Mouse (Mus musculus) ES-Bruce4 (cell line): ENCODE measurements around the gene Il22ra2. TPM values are rescaled to one million over a fixed set of nuclear protein-coding genes. Genes with fewer than 3 reads are reported as not detected.

Source experiments
- H3K27ac ChIP-seq: 2 replicates; pipeline ENCODE4 v1.5.1; 2012; ENCODE audit warnings: low read length, inconsistent platforms; ENCODE audit not compliant: insufficient read depth
- H3K27me3 ChIP-seq: 2 replicates; pipeline ENCODE4 v1.6.1; 2012; ENCODE audit warnings: mild to moderate bottlenecking, low read length, inconsistent platforms; ENCODE audit not compliant: control insufficient read depth, poor library complexity, insufficient read depth, severe bottlenecking
- H3K36me3 ChIP-seq: 2 replicates; pipeline ENCODE4 v1.6.1; 2012; ENCODE audit warnings: inconsistent platforms, mild to moderate bottlenecking, low read length, moderate library complexity; ENCODE audit not compliant: control insufficient read depth, poor library complexity, insufficient read depth, severe bottlenecking
- H3K4me1 ChIP-seq: one replicate; pipeline ENCODE4 v1.8.1; 2011; ENCODE audit warnings: low read length; ENCODE audit not compliant: control insufficient read depth, insufficient read depth
- H3K4me3 ChIP-seq: 2 replicates; pipeline ENCODE4 v1.5.1; 2011; ENCODE audit warnings: low read depth, mild to moderate bottlenecking, low read length
- H3K9ac ChIP-seq: 2 replicates; pipeline ENCODE4 v1.6.1; 2012; ENCODE audit warnings: low read depth, mild to moderate bottlenecking, inconsistent platforms; ENCODE audit not compliant: poor library complexity, severe bottlenecking
- H3K9me3 ChIP-seq: replicated peaks from 2 replicates; pipeline ENCODE4 v1.6.1; 2012; ENCODE audit warnings: mild to moderate bottlenecking, low read length, inconsistent platforms; ENCODE audit not compliant: control insufficient read depth, poor library complexity, insufficient read depth, severe bottlenecking
- CTCF ChIP-seq: IDR thresholded peaks from one replicate; pipeline ENCODE4 v1.8.1; 2011; ENCODE audit warnings: low read depth, low read length
- EP300 ChIP-seq: IDR thresholded peaks from 2 replicates; pipeline ENCODE4 v1.6.1; 2011; ENCODE audit warnings: low read depth, low read length; ENCODE audit not compliant: insufficient read depth
- POLR2A ChIP-seq: IDR thresholded peaks from one replicate; pipeline ENCODE4 v1.8.1; 2011; ENCODE audit warnings: low read length; ENCODE audit not compliant: insufficient read depth
- polyA plus RNA-seq: library from polyadenylated mRNA; stranded (reverse); fragments of >200 nt; gene quantifications from 2 replicates; pipeline ENCODE4 v1.2.4, GENCODE M21; 2011; ENCODE audit warnings: low read depth; ENCODE audit not compliant: missing spikeins, insufficient read depth, insufficient read length

Il22ra2 gene
- polyA plus RNA-seq, 1 experiment: not detected

DNA sequence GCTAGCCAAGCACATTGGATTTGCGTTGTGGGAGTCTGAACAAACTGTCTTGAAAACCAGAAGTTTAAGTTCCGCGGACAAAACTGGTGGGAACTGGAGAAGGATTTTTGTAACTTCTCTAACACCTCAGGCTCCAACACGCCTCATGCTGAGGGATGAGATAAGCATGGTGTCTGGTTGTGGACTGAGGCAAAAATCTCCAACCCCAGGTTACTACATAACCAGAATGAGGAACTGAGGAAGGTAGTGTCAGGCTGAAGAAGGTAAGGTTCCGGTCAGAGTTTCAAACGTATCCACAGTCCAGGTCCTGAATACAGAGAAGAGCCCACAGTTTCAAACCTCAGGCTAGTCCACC is 30.5 kb upstream of the Il22ra2 start:
- TF ChIP-seq POLR2A: no peak
- no peak for TF ChIP-seq CTCF
- TF ChIP-seq EP300: no peak
- Histone ChIP-seq H3K36me3 (no peaks in the 10 kb centered on the region), H3K9ac (no peak overlapping the region), H3K4me1 (no peaks in the 10 kb centered on the region), H3K27ac (no peak overlapping the region), H3K27me3 (no peaks in the 10 kb centered on the region; the same call in 1 of the 2 replicates), H3K4me3 (peak overlapping the region; percentile 28), H3K9me3 (no peaks in the 10 kb centered on the region)

DNA sequence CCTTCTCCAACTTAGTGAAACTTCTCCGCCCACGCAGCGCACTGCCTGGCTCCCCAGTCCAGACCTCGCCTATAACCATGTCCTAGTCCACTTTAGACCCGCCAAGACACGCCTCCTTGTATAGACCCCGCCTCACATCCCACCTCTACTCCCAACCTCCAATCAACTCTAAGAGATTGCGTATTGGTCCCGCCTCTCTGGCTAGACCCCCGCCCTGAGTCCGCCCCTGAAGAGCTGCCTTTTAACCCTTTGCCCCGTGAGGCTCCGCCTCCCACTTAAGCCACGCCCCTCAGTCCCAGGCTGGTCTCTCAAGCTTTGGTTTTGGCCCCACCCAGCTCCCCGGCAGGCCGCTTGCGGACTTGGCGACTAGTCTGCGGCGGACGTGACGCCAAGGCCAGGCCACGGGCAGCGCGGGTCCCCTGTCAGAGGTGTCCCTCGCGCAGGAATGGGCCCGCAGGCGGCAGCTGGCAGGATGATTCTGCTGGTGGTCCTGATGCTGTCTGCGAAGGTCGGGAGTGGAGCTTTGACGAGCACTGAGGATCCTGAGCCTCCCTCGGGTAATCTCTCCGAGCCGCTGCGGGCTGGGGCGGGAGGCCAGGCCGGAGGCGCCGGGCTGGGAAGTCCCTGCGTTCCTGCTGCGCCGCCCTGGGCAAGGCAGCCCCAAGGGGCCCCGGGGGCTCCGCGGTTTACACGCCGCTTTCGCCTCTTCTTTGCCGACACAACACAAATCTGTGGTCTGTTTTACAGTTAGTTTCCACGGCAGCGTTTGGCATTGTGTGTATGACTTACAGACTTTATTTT is 30.0 kb upstream of the Il22ra2 start, which contains the start of gene Ifngr1:
Gene Ifngr1 (plus strand): TSS at position 309 of the 801 bp plus-strand sequence.
- no peaks in the 10 kb centered on the region for H3K36me3 ChIP-seq
- no peaks in the 10 kb centered on the region for H3K9me3 ChIP-seq
- no peak within 1 kb of the TSS for H3K27ac ChIP-seq
- H3K27me3 ChIP-seq: no peaks in the 10 kb centered on the region; the same call in 1 of the 2 replicates
- peak; percentile 16 for TF ChIP-seq POLR2A
- no peak for TF ChIP-seq EP300
- H3K9ac ChIP-seq: peak within 1 kb of the TSS; percentile 74
- peak within 1 kb of the TSS; percentile 95 for H3K4me3 ChIP-seq
- no peaks in the 10 kb centered on the region for H3K4me1 ChIP-seq

DNA sequence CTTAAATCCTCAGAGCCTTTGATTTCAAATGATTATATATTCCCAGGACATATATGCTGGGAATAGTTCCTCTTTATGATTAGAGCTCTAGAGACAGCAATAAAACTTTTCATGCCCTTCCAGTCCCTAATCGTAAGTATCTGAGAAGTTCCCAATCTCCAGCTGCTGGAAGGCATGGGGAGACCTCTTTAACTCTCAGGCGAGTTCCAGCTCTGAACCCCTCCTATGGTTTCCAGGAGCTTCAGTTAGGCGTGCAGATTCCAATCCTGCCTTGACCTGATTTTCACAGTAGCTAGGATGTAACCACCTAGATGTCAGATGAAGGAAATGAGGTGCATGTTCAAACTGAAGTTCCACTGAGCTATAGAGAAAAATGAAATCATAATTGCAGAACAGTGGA is 29.2 kb upstream of the Il22ra2 start:
- no peaks in the 10 kb centered on the region; the same call in 1 of the 2 replicates for H3K27me3 ChIP-seq
- TF ChIP-seq EP300: no peak
- no peak for TF ChIP-seq CTCF
- TF ChIP-seq POLR2A: no peak
- H3K4me1 ChIP-seq: no peaks in the 10 kb centered on the region
- H3K36me3 ChIP-seq: no peaks in the 10 kb centered on the region
- peak overlapping the region; percentile 74 for H3K9ac ChIP-seq
- H3K4me3 ChIP-seq: no peak overlapping the region
- no peak overlapping the region for H3K27ac ChIP-seq
- H3K9me3 ChIP-seq: no peaks in the 10 kb centered on the region

DNA sequence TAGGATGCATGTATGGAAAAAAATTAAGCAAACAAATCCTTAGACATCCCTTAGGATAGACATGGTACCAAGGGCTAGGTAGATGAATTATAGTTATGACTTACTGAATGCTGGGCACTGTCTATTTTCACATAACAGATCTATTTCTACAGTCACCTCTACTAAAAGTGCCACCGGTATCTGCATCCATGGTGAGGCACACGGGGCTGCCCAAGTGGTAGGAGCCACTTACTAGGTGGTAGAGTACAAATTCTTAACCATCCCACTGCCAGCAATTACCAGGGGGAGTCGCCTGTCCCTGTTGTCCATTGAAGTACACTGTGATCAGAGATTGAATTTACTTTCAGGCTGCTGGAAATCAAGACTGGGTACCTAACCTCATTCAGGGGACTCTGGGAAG is 28.5 kb upstream of the Il22ra2 start:
- no peak for TF ChIP-seq CTCF
- no peak for TF ChIP-seq EP300
- TF ChIP-seq POLR2A: no peak
- H3K27ac ChIP-seq: no peak overlapping the region
- H3K4me3 ChIP-seq: no peak overlapping the region
- H3K27me3 ChIP-seq: no peaks in the 10 kb centered on the region; the same call in 1 of the 2 replicates
- H3K36me3 ChIP-seq: no peaks in the 10 kb centered on the region
- no peaks in the 10 kb centered on the region for H3K9me3 ChIP-seq
- H3K4me1 ChIP-seq: no peaks in the 10 kb centered on the region
- H3K9ac ChIP-seq: no peak overlapping the region

DNA sequence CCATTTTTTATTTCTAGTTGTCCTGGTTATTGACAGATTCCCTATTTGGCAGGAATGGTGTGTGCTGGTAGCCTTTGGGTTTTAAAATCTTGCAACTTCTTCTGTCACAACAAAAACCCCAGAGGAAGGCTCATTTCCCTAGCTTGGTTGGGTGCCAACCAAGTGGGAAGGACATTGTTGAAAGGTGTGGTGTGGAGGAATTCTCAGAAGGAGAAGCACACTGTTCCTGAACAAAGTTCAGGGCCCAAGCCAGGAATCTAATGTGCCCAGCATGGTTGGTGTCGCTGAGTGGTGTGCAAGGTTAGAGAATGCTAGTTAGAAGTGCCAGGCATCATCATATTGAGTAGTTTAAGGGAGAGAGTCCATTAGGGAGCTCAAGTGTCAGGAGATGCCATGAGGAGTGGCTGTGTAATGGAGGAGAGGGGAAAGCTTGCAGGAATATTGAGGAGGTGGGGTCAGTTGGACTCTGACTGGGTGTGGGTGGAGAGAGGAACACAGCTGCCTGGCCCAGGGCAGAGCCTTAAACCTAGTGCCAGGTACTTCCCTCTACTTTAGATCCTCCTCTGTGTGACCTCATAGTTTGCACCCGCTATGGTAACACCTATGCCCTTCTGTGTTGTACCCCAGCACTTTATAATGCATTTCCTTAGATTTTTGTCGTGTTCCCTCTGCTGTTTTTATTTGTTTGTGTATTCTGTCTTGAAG is 27.4 kb upstream of the Il22ra2 start:
- Histone ChIP-seq H3K27me3 (no peaks in the 10 kb centered on the region; the same call in 1 of the 2 replicates), H3K9ac (no peak overlapping the region), H3K4me3 (no peak overlapping the region), H3K4me1 (no peaks in the 10 kb centered on the region), H3K27ac (no peak overlapping the region), H3K9me3 (no peaks in the 10 kb centered on the region), H3K36me3 (no peaks in the 10 kb centered on the region)
- TF ChIP-seq EP300: no peak
- TF ChIP-seq CTCF: no peak
- no peak for TF ChIP-seq POLR2A

DNA sequence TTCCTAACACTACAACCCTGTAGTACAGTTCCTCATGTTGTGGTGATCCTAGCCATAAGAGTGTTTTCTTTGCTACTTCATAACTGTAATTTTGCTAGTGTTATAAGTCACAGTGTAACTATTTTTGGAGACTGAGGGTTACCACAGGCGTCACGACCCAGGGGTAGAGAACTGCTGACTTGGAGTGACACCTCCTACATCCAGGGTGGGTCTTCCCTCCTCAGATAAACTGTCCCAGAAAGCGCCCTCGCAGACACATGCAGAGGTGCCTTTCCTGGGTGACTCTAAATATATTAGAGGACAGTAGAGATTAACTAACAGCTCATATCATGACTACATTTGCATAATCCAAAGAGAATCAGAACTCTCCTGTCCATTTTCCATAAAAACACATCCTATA is 24.9 kb upstream of the Il22ra2 start:
- H3K9ac ChIP-seq: no peak overlapping the region

More for the DNA sequence above, 24.9 kb upstream of the Il22ra2 start:
- Histone ChIP-seq H3K9me3 (no peaks in the 10 kb centered on the region; the same call in 1 of the 2 replicates), H3K27me3 (no peaks in the 10 kb centered on the region; the same call in 1 of the 2 replicates), H3K4me1 (no peaks in the 10 kb centered on the region), H3K27ac (no peak overlapping the region), H3K4me3 (no peak overlapping the region), H3K36me3 (no peaks in the 10 kb centered on the region)
- TF ChIP-seq CTCF (no peak), POLR2A (no peak), EP300 (no peak)
